Mouse (Mus musculus) liver, embryonic 14.5 days (tissue): Measurements from ENCODE around the gene Rgs10.

ENCODE experiments used
- CTCF ChIP-seq: IDR thresholded peaks from 2 replicates; pipeline ENCODE4 v1.5.1; 2016; ENCODE audit warnings: antibody characterized with exemption, low read depth, control low read depth
- EP300 ChIP-seq: IDR thresholded peaks from 2 replicates; pipeline ENCODE4 v1.6.1; 2016; ENCODE audit warnings: antibody characterized with exemption, low read depth

- TF ChIP-seq CTCF (no peak), EP300 (no peak)
These were observed 67.4 kb downstream of the Rgs10 start for GRCm38 (mm10) chr7:128351176-128351575.
